Mouse (Mus musculus): Measurements from ENCODE around the gene Gm27021.

Gm27021 gene

DNA sequence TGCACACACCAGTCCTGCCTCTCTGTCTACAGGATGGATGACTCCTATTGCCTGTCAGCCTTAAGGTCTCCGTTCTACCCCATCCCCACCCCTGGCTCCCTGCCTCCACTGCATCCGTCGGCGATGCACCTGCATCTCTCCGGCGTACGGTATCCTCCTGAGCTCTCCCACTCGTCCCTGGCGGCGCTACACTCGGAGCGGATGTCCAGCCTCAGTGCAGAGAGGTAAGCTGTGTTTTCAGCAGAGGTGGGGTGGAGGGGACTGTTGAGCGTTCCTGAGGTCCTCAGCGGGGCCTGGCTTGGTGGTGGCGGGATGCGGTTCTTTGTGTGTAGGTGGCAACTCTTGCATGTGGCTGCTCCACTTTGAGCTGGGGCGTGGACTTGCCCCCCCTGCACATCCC is 100.1 kb downstream of the Gm27021 start:
- DNase-seq (ENCODE audit: low spot score in 2 of 2) = no peak

- no peak for DNase-seq (ENCODE audit: low spot score in 2 of 2)
Measured at GRCm38 (mm10) chr8:120566681-120567080, 101.2 kb downstream of the Gm27021 start.

- no peak for DNase-seq (ENCODE audit: low spot score in 2 of 2)
Measured at GRCm38 (mm10) chr8:120565151-120565711, 102.6 kb downstream of the Gm27021 start.

- DNase-seq (ENCODE audit: low spot score in 2 of 2) = peak; percentile 72 to 82
Measured at GRCm38 (mm10) chr8:120563851-120564837, 103.7 kb downstream of the Gm27021 start.

GRCm38 (mm10) chr8:120563348-120563724 is 104.5 kb downstream of the Gm27021 start:
- no peak for DNase-seq (ENCODE audit: low spot score in 2 of 2)

DNA sequence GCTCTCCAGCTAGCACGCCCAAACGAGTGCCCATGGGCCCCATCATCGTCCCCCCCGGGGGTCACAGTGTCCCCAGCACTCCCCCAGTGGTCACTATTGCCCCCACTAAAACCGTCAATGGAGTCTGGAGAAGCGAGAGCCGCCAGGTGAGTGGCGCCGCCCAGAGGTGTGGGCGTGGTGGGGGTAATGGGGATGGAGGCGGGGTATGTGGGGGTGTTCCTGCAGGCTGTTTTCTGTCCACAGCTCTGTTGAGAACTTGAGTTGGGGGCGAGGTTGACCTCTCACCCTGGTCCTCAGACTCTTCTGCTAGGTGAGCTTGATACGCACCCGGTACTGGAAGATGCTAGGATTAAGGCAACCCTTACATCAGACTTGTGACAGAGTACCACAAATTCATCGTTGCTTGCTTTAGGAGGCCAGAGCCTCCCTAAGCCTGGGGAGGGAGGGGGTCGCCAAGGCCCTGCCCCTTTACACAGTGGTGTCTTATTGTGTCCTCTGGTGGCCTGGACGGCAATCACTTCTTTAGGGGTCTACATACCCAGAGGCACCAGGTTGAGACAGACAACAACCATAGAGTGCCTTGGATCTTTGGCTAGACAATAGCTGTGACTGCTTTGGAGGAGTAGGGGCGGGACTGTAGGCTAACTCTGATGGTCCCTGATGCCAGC is 105.1 kb downstream of the Gm27021 start:
- DNase-seq (ENCODE audit: low spot score in 2 of 2) = no peak

- DNase-seq (ENCODE audit: low spot score in 2 of 2) = no peak
Measured at GRCm38 (mm10) chr8:120561539-120562435, 106.1 kb downstream of the Gm27021 start.

- DNase-seq (ENCODE audit: low spot score in 2 of 2) = no peak
Measured at GRCm38 (mm10) chr8:120560535-120560934, 107.3 kb downstream of the Gm27021 start.

GRCm38 (mm10) chr8:120559654-120560053 is 108.2 kb downstream of the Gm27021 start:
- no peak for DNase-seq (ENCODE audit: low spot score in 2 of 2)
